In genomic region chr7:131746752-131747151, GRCm38 (mm10) we compare ENCODE assay signal across 10 mouse cellular contexts.
DNase-seq lines count a peak whose midpoint lies in the region; ATAC-seq and TF ChIP-seq lines count a peak whose summit lies in the region.
"Had no signal": no experiment of that assay in that cellular context is flagged by ENCODE, and none has a peak within 500 bp of the region (broad histone marks: within the 10 kb centered on the region; RNA-seq: fewer than 3 reads in every experiment).

No protein-coding gene starts in this region.

- peaks cover 14% of the 10 kb centered on the region for H3K4me1 ChIP-seq in forebrain, embryonic 12.5 days
- peaks cover 6% of the 10 kb centered on the region for H3K4me1 ChIP-seq in forebrain, embryonic 16.5 days (replicated peaks; ENCODE audit: control insufficient read depth, insufficient read depth, low read length)
- H3K4me1 ChIP-seq in liver, postnatal 0 days (ENCODE audit: insufficient read depth): no peaks in the 10 kb centered on the region
- H3K4me1 ChIP-seq in embryonic facial prominence, embryonic 14.5 days (ENCODE audit: control insufficient read depth, insufficient read depth, low read length): no peaks in the 10 kb centered on the region
- peaks cover 16% of the 10 kb centered on the region for H3K4me1 ChIP-seq in midbrain, embryonic 14.5 days (ENCODE audit: control insufficient read depth, insufficient read depth, low read length)

- H3K4me2 ChIP-seq in forebrain, embryonic 12.5 days: peak overlapping the region; percentile 15
- no peak overlapping the region for H3K4me2 ChIP-seq in forebrain, embryonic 16.5 days (ENCODE audit: low read length)
- H3K4me2 ChIP-seq in liver, postnatal 0 days (ENCODE audit: low read depth, low read length): 0 out of 2 replicates have a peak overlapping the region, but pooled peaks have one; percentile 7
- H3K4me2 ChIP-seq in embryonic facial prominence, embryonic 14.5 days (ENCODE audit: low read depth, low read length): no peak overlapping the region
- peak overlapping the region; percentile 37 for H3K4me2 ChIP-seq in midbrain, embryonic 14.5 days (ENCODE audit: low read length)

- peaks cover 97% of the 10 kb centered on the region for H3K27me3 ChIP-seq in forebrain, embryonic 12.5 days
- peaks cover 81% of the 10 kb centered on the region for H3K27me3 ChIP-seq in forebrain, embryonic 16.5 days (replicated peaks; ENCODE audit: control insufficient read depth, insufficient read depth, low read length)
- no peaks in the 10 kb centered on the region for H3K27me3 ChIP-seq in liver, postnatal 0 days (ENCODE audit: insufficient read depth, low read length)
- H3K27me3 ChIP-seq in embryonic facial prominence, embryonic 14.5 days (replicated peaks; ENCODE audit: control insufficient read depth, insufficient read depth, low read length): peaks cover 26% of the 10 kb centered on the region
- H3K27me3 ChIP-seq in midbrain, embryonic 14.5 days (ENCODE audit: control insufficient read depth, insufficient read depth, low read length): peaks cover 67% of the 10 kb centered on the region

- no peak overlapping the region for H3K27ac ChIP-seq in forebrain, embryonic 12.5 days
- H3K27ac ChIP-seq in forebrain, embryonic 16.5 days (ENCODE audit: low read length): no peak overlapping the region
- no peak overlapping the region for H3K27ac ChIP-seq in liver, postnatal 0 days (ENCODE audit: low read depth)
- H3K27ac ChIP-seq in embryonic facial prominence, embryonic 14.5 days (replicated peaks; ENCODE audit: low read depth, low read length): no peak overlapping the region
- H3K27ac ChIP-seq in midbrain, embryonic 14.5 days (replicated peaks; ENCODE audit: low read depth, low read length): no peak overlapping the region

- no peak for TF ChIP-seq EP300 in liver, postnatal 0 days (IDR thresholded peaks at IDR 0.05; ENCODE audit: low read depth)

- 36% methylated on average over 9 of the region's 9 CpGs for WGBS in forebrain, embryonic 12.5 days
- WGBS in forebrain, embryonic 16.5 days: 32% methylated on average over 9 of the region's 9 CpGs
- WGBS in liver, postnatal 0 days (ENCODE audit: insufficient replicate concordance): 18% methylated on average over 9 of the region's 9 CpGs
- WGBS in embryonic facial prominence, embryonic 14.5 days: 21% methylated on average over 9 of the region's 9 CpGs
- 10% methylated on average over 9 of the region's 9 CpGs for WGBS in midbrain, embryonic 14.5 days

- no peak for ATAC-seq in forebrain, embryonic 12.5 days (ENCODE audit: low FRiP score)
- no peak for ATAC-seq in forebrain, embryonic 16.5 days
- ATAC-seq in liver, postnatal 0 days: peak; percentile 67
- ATAC-seq in embryonic facial prominence, embryonic 14.5 days (ENCODE audit: low read depth): no peak
- no peak for ATAC-seq in midbrain, embryonic 14.5 days (ENCODE audit: low FRiP score, low TSS enrichment)

- DNase-seq in liver, postnatal 0 days: peak; percentile 16
- no peak for DNase-seq in liver
- peak; percentile 35 for DNase-seq in embryonic facial prominence, embryonic 14.5 days (ENCODE audit: low spot score)
- peak; percentile 77 for DNase-seq in midbrain, embryonic 14.5 days
- DNase-seq in gastrocnemius, postnatal 25 days: no peak
- no peak for DNase-seq in adrenal gland, postnatal 36 days
- DNase-seq: kidney, postnatal 4 days; lung, postnatal 10 days had no signal

- no peak overlapping the region for H3K9ac ChIP-seq in forebrain, embryonic 12.5 days
- H3K9ac ChIP-seq in forebrain, embryonic 16.5 days (replicated peaks; ENCODE audit: low read depth, low read length): no peak overlapping the region
- H3K9ac ChIP-seq in liver, postnatal 0 days (replicated peaks): no peak overlapping the region
- no peak overlapping the region for H3K9ac ChIP-seq in embryonic facial prominence, embryonic 14.5 days (ENCODE audit: low read depth, low read length)
- H3K9ac ChIP-seq in midbrain, embryonic 14.5 days (replicated peaks; ENCODE audit: low read length): no peak overlapping the region

- peak; percentile 29 for TF ChIP-seq CTCF in liver, postnatal 0 days (IDR thresholded peaks at IDR 0.05; ENCODE audit: low read depth)

- H3K9me3 ChIP-seq in forebrain, embryonic 12.5 days: no peaks in the 10 kb centered on the region
- H3K9me3 ChIP-seq in forebrain, embryonic 16.5 days (ENCODE audit: control insufficient read depth, low read length): no peaks in the 10 kb centered on the region
- no peaks in the 10 kb centered on the region for H3K9me3 ChIP-seq in liver, postnatal 0 days (ENCODE audit: low read length)
- H3K9me3 ChIP-seq in embryonic facial prominence, embryonic 14.5 days (ENCODE audit: control insufficient read depth, low read length): no peaks in the 10 kb centered on the region
- no peaks in the 10 kb centered on the region for H3K9me3 ChIP-seq in midbrain, embryonic 14.5 days (ENCODE audit: control insufficient read depth, low read length)

- H3K36me3 ChIP-seq in forebrain, embryonic 12.5 days (replicated peaks): no peaks in the 10 kb centered on the region
- H3K36me3 ChIP-seq in forebrain, embryonic 16.5 days (ENCODE audit: control insufficient read depth, insufficient read depth): no peaks in the 10 kb centered on the region
- H3K36me3 ChIP-seq in liver, postnatal 0 days (replicated peaks; ENCODE audit: insufficient read depth, low read length): no peaks in the 10 kb centered on the region
- H3K36me3 ChIP-seq in embryonic facial prominence, embryonic 14.5 days (ENCODE audit: control insufficient read depth, insufficient read depth, low read length): no peaks in the 10 kb centered on the region
- H3K36me3 ChIP-seq in midbrain, embryonic 14.5 days (ENCODE audit: control insufficient read depth, insufficient read depth, low read length): no peaks in the 10 kb centered on the region

- no peak overlapping the region for H3K4me3 ChIP-seq in forebrain, embryonic 12.5 days (replicated peaks)
- H3K4me3 ChIP-seq in forebrain, embryonic 16.5 days (replicated peaks; ENCODE audit: low read length): no peak overlapping the region
- H3K4me3 ChIP-seq in liver, postnatal 0 days (ENCODE audit: low read depth, low read length): no peak overlapping the region
- H3K4me3 ChIP-seq in embryonic facial prominence, embryonic 14.5 days (ENCODE audit: low read depth, low read length): no peak overlapping the region
- H3K4me3 ChIP-seq in midbrain, embryonic 14.5 days (replicated peaks; ENCODE audit: low read depth, low read length): no peak overlapping the region

Comparison
In these comparisons a context has a peak if more than half of its experiments do, and no peak if none do; other contexts are left out.
1. H3K4me2 ChIP-seq: peak in forebrain, embryonic 12.5 days (single experiment), liver, postnatal 0 days (single experiment) and midbrain, embryonic 14.5 days (single experiment); none in forebrain, embryonic 16.5 days (single experiment) and embryonic facial prominence, embryonic 14.5 days (single experiment).
2. DNase-seq: peak in liver, postnatal 0 days (single experiment), embryonic facial prominence, embryonic 14.5 days (single experiment) and midbrain, embryonic 14.5 days (single experiment); none in liver (single experiment), gastrocnemius, postnatal 25 days (single experiment) and adrenal gland, postnatal 36 days (0 of 2).